Comparison of ENCODE assay signal across 18 mouse cellular contexts in the genomic region with DNA sequence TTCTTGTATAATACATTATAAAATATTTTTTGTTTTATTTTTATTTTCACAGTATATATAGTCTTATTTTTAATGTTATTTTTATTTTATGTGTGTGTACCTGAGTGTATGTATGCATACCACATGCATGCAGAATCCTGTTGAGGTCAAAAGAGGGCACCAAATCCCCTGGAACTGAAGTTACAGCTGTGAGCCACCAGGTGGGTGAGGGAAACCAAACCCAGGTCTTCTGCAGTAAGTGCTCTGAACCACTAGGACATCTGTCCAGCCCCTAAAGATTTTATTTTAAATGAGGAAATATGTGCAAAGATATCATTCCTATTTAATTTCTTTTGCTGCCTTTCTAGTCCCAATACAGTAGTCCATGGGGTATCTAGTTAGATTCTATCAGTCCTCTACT. TPM values are rescaled to one million over a fixed set of nuclear protein-coding genes. Genes with fewer than 3 reads are reported as not detected.
DNase-seq lines count a peak whose midpoint lies in the region; ATAC-seq and TF ChIP-seq lines count a peak whose summit lies in the region.
"Had no signal": no experiment of that assay in that cellular context is flagged by ENCODE, and none has a peak within 500 bp of the region (broad histone marks: within the 10 kb centered on the region; RNA-seq: fewer than 3 reads in every experiment).

No protein-coding gene starts in this region.

- peak; percentile 13 for TF ChIP-seq RAD21 in MEL (IDR thresholded peaks at IDR 0.05; ENCODE audit: low read depth, low read length)

- H3K4me3 ChIP-seq in layer of hippocampus, adult 2 months = no peak overlapping the region
- H3K4me3 ChIP-seq in MEL (ENCODE audit: control insufficient read depth in 1 of 2, insufficient read depth in 1 of 2, low read depth in 2 of 2, low read length in 2 of 2) = no peak overlapping the region
- H3K4me3 ChIP-seq: forebrain, embryonic 12.5 days; limb, embryonic 13.5 days; neural tube, embryonic 12.5 days had no signal

- peak; percentile 57 for TF ChIP-seq CTCF in layer of hippocampus, adult 2 months (conservative IDR thresholded peaks at IDR 0.05)
- peak in 2 of 3 experiments; percentile 21 to 62; a peak in 4 of 6 replicates for TF ChIP-seq CTCF in MEL (IDR thresholded peaks at IDR 0.05 in 2 of 3, conservative IDR thresholded peaks at IDR 0.05 in 1 of 3; ENCODE audit: control insufficient read depth in 1 of 3, insufficient read depth in 1 of 3, low read depth in 2 of 3, low read length in 3 of 3, poor library complexity in 1 of 3, severe bottlenecking in 1 of 3)

- no peaks in the 10 kb centered on the region for H3K9me3 ChIP-seq in MEL (replicated peaks; ENCODE audit: insufficient read depth, low read length)
- H3K9me3 ChIP-seq: forebrain, embryonic 12.5 days; limb, embryonic 13.5 days; neural tube, embryonic 12.5 days had no signal

- no peak overlapping the region for H3K27ac ChIP-seq in layer of hippocampus, adult 2 months
- no peak overlapping the region for H3K27ac ChIP-seq in MEL (ENCODE audit: control insufficient read depth, low read depth, low read length)
- H3K27ac ChIP-seq: forebrain, embryonic 12.5 days; limb, embryonic 13.5 days; neural tube, embryonic 12.5 days had no signal

- H3K36me3 ChIP-seq in MEL (ENCODE audit: control insufficient read depth in 1 of 2, insufficient read depth in 2 of 2, low read length in 2 of 2) = no peaks in the 10 kb centered on the region
- H3K36me3 ChIP-seq: limb, embryonic 13.5 days; neural tube, embryonic 12.5 days had no signal

- no peak for TF ChIP-seq POLR2A in MEL (IDR thresholded peaks at IDR 0.05; ENCODE audit: control insufficient read depth in 1 of 2, insufficient read depth in 1 of 2, low read depth in 1 of 2, low read length in 2 of 2, poor library complexity in 1 of 2)

- H3K79me2 ChIP-seq in MEL (ENCODE audit: control insufficient read depth, insufficient read depth, low read length, poor library complexity) = no peaks in the 10 kb centered on the region

- DNase-seq in layer of hippocampus, adult 2 months (ENCODE audit: low spot score in 2 of 2) = no peak
- no peak for DNase-seq in layer of hippocampus, adult 9-10 months (ENCODE audit: low spot score)
- peak; percentile 7 for DNase-seq in CD4-positive helper T cell, adult 2 months (ENCODE audit: low read depth, low spot score)
- peak; percentile 36 for DNase-seq in MEL (ENCODE audit: low read depth, low spot score)
- no peak for DNase-seq in yolk sac, embryonic 10.5 days (ENCODE audit: low spot score)
- DNase-seq in adrenal gland, postnatal 10 days = no peak
- no peak for DNase-seq in adrenal gland, adult 8-10 months
- DNase-seq: cerebellum, adult 8-10 months; heart, adult 18-20 months; kidney, adult 9 months; lung, embryonic 14.5 days; thymus, adult 18-20 months had no signal

- no peak for TF ChIP-seq EP300 in MEL (IDR thresholded peaks at IDR 0.05; ENCODE audit: low read depth in 1 of 2, low read length in 2 of 2)

- H3K4me1 ChIP-seq in MEL (ENCODE audit: control insufficient read depth in 1 of 2, insufficient read depth in 2 of 2, low read length in 2 of 2) = no peaks in the 10 kb centered on the region
- H3K4me1 ChIP-seq: forebrain, embryonic 12.5 days; neural tube, embryonic 12.5 days had no signal

- ATAC-seq in megakaryocyte progenitor cell, adult 5-6 weeks (replicated peaks; ENCODE audit: poor library complexity) = peak; percentile 78
- ATAC-seq: hindbrain, embryonic 16.5 days; midbrain, embryonic 16.5 days had no signal

- no peaks in the 10 kb centered on the region for H3K27me3 ChIP-seq in MEL (ENCODE audit: control insufficient read depth in 1 of 2, insufficient read depth in 2 of 2, low read length in 2 of 2)
- H3K27me3 ChIP-seq: forebrain, embryonic 12.5 days; limb, embryonic 13.5 days; neural tube, embryonic 12.5 days had no signal

- H3K9ac ChIP-seq in MEL (ENCODE audit: control insufficient read depth, low read depth, low read length, poor library complexity, severe bottlenecking) = no peak overlapping the region
- H3K9ac ChIP-seq: forebrain, embryonic 12.5 days; limb, embryonic 13.5 days; lung, embryonic 14.5 days; neural tube, embryonic 12.5 days had no signal

TF ChIP-seq in MEL, 35 proteins besides CTCF, POLR2A, EP300 and RAD21:
- TF ChIP-seq SMC3 (IDR thresholded peaks at IDR 0.05; ENCODE audit: low read depth, low read length) = 0 out of 2 replicates have a peak, but pooled peaks have one; percentile 12
- no peak for TF ChIP-seq JUND (IDR thresholded peaks at IDR 0.05; ENCODE audit: low read depth, low read length)
- no peak for TF ChIP-seq ZC3H11A (IDR thresholded peaks at IDR 0.05; ENCODE audit: low read depth, low read length)
- no peak for TF ChIP-seq ZKSCAN1 (IDR thresholded peaks at IDR 0.05; ENCODE audit: low read depth, low read length)

RNA-seq across cellular contexts. Expression of gene Trpc1, which starts 41.2 kb away (rescaled TPM):
- 10 to 100 TPM; 45.2 to 49.2 TPM for total RNA-seq in layer of hippocampus, adult 2 months (2021)
- total RNA-seq in MEL (2012; rRNA removed) = 0.10 and 0.15 TPM in 2 replicates
- under 1 TPM in 1 of 2 experiments, not detected in 1; 0.50 TPM for polyA plus RNA-seq in MEL (2012; ENCODE audit: insufficient read depth in 1 of 2, insufficient read length in 2 of 2, low read depth in 1 of 2, low replicate concordance in 2 of 2, missing spikeins in 1 of 2)
- 0.39 TPM in 1 of 2 replicates, not detected in the other for total RNA-seq in megakaryocyte progenitor cell, adult 5-6 weeks (2015)
- total RNA-seq in megakaryocyte progenitor cell, adult 5-6 weeks (2017) = 0.33 TPM in 1 of 2 replicates, not detected in the other
- 1 to 10 TPM; 4.9 to 5.5 TPM for total RNA-seq in adrenal gland, postnatal 10 days (2021)
- total RNA-seq in adrenal gland, adult 8-10 months (2022) = 1 to 10 TPM; 4.4 to 6.7 (median 5.3) TPM

Comparison
In these comparisons a context has a peak if more than half of its experiments do, and no peak if none do; other contexts are left out.
1. DNase-seq: peak in CD4-positive helper T cell, adult 2 months (single experiment) and MEL (single experiment); none in layer of hippocampus, adult 2 months (0 of 2), layer of hippocampus, adult 9-10 months (single experiment), yolk sac, embryonic 10.5 days (single experiment), adrenal gland, postnatal 10 days (single experiment) and adrenal gland, adult 8-10 months (single experiment).
2. RNA of gene Trpc1, which starts 41.2 kb away (total RNA-seq): 45.2 to 49.2 TPM in layer of hippocampus, adult 2 months; 4.4 to 6.7 TPM in adrenal gland, adult 8-10 months, 4.9 to 5.5 TPM in adrenal gland, postnatal 10 days, 0.33 to 0.39 TPM in megakaryocyte progenitor cell, adult 5-6 weeks and 0.10 to 0.15 TPM in MEL; every median in the first group is over 4 times any median in the second.